Comparison of ENCODE assay signal across 9 mouse cellular contexts in the genomic region with DNA sequence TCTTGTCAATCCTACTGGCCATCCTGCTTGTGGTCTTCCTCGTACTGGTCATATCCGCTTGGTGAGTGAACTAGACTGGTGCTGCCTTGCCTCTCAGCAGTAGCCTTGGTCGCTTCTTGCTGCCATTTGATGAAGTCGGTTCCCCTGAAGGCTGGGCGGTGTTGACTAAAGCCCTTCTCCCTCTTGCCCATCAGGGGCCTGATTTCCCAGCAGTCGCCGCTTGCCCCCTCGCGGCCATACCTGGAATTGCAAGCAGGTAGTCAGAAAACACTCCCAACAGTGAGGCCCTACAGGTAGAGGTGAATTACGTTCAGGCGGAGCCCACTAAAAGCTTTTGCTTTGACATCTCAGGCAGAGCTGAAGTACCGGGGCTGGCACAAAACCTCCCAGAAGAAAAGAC. TPM values are rescaled to one million over a fixed set of nuclear protein-coding genes. Genes with fewer than 3 reads are reported as not detected.
A peak's percentile ranks its signal among the peaks of the same experiment; 100 is the strongest.
DNase-seq lines count a peak whose midpoint lies in the region; ATAC-seq and TF ChIP-seq lines count a peak whose summit lies in the region.
"Had no signal": no experiment of that assay in that cellular context is flagged by ENCODE, and none has a peak within 500 bp of the region (broad histone marks: within the 10 kb centered on the region; RNA-seq: fewer than 3 reads in every experiment).

No protein-coding gene starts in this region.

- TF ChIP-seq CTCF in kidney, adult 2 months (conservative IDR thresholded peaks at IDR 0.05; ENCODE audit: insufficient read depth, insufficient read length, low read depth, low read length), result peak; percentile 86
- TF ChIP-seq CTCF in testis, adult 2 months (IDR thresholded peaks at IDR 0.05; ENCODE audit: control insufficient read depth, insufficient read depth, insufficient replicate concordance, low read depth, low read length), result peak; percentile 94

- DNase-seq in hindbrain, embryonic 10.5 days (ENCODE audit: low spot score), result peak; percentile 82
- peak; percentile 27 for DNase-seq in c-Kit-negative CD71-positive TER-119-positive erythroid progenitor cells, embryonic 14.5 days (ENCODE audit: low read depth, low spot score)
- DNase-seq in frontal cortex, postnatal 36 days (ENCODE audit: low spot score in 2 of 2), result peak; percentile 63 to 66
- peak; percentile 81 for DNase-seq in kidney, adult 2 months
- DNase-seq in limb, embryonic 11.5 days (ENCODE audit: low spot score), result peak; percentile 90
- DNase-seq in neural tube, embryonic 11.5 days (ENCODE audit: low spot score), result peak; percentile 83

- 14% methylated on average over 12 of the region's 12 CpGs for WGBS in hindbrain, embryonic 10.5 days
- 9% methylated on average over 12 of the region's 12 CpGs for WGBS in hindbrain, embryonic 13.5 days
- WGBS in kidney, adult 2 months, result 10% methylated on average over 12 of the region's 12 CpGs
- WGBS in limb, embryonic 11.5 days, result 19% methylated on average over 12 of the region's 12 CpGs
- 16% methylated on average over 12 of the region's 12 CpGs for WGBS in neural tube, embryonic 11.5 days

- no peak overlapping the region for H3K27ac ChIP-seq in hindbrain, embryonic 10.5 days
- H3K27ac ChIP-seq in hindbrain, embryonic 13.5 days, result no peak overlapping the region
- H3K27ac ChIP-seq in kidney, adult 2 months (ENCODE audit: insufficient read depth, low read depth, low read length), result no peak overlapping the region
- no peak overlapping the region for H3K27ac ChIP-seq in limb, embryonic 11.5 days (replicated peaks; ENCODE audit: low read depth, low read length)
- H3K27ac ChIP-seq in neural tube, embryonic 11.5 days (ENCODE audit: low read depth, low read length), result no peak overlapping the region
- H3K27ac ChIP-seq in testis, adult 2 months (ENCODE audit: control insufficient read depth, insufficient read depth, low read depth, low read length), result no peak overlapping the region
- H3K27ac ChIP-seq: neural tube, embryonic 12.5 days had no signal

- no peaks in the 10 kb centered on the region for H3K9me3 ChIP-seq in hindbrain, embryonic 10.5 days
- H3K9me3 ChIP-seq in hindbrain, embryonic 13.5 days, result 0 out of 2 replicates have a peak, but pooled peaks cover 3% of the 10 kb centered on the region
- H3K9me3 ChIP-seq in limb, embryonic 11.5 days (ENCODE audit: control insufficient read depth, low read length), result no peaks in the 10 kb centered on the region
- H3K9me3 ChIP-seq in neural tube, embryonic 11.5 days (ENCODE audit: control insufficient read depth, low read length), result no peaks in the 10 kb centered on the region
- H3K9me3 ChIP-seq: neural tube, embryonic 12.5 days had no signal

- H3K36me3 ChIP-seq in hindbrain, embryonic 10.5 days, result no peaks in the 10 kb centered on the region
- no peaks in the 10 kb centered on the region for H3K36me3 ChIP-seq in hindbrain, embryonic 13.5 days
- no peaks in the 10 kb centered on the region for H3K36me3 ChIP-seq in kidney, adult 2 months (ENCODE audit: control insufficient read depth, insufficient read depth, low read length)
- no peaks in the 10 kb centered on the region for H3K36me3 ChIP-seq in limb, embryonic 11.5 days (ENCODE audit: control insufficient read depth, insufficient read depth, low read length)
- H3K36me3 ChIP-seq in neural tube, embryonic 11.5 days (ENCODE audit: control insufficient read depth, insufficient read depth, low read length), result no peaks in the 10 kb centered on the region
- no peaks in the 10 kb centered on the region for H3K36me3 ChIP-seq in testis, adult 2 months (ENCODE audit: control insufficient read depth, insufficient read depth, low read length)
- H3K36me3 ChIP-seq: neural tube, embryonic 12.5 days had no signal

- ATAC-seq in hindbrain, embryonic 13.5 days (ENCODE audit: low FRiP score), result no peak
- no peak for ATAC-seq in limb, embryonic 11.5 days (ENCODE audit: insufficient number of reproducible peaks, low FRiP score, low TSS enrichment, low read depth)
- ATAC-seq in neural tube, embryonic 11.5 days (ENCODE audit: insufficient read depth, low FRiP score, low TSS enrichment), result no peak

- H3K4me2 ChIP-seq in hindbrain, embryonic 13.5 days, result no peak overlapping the region
- H3K4me2 ChIP-seq in limb, embryonic 11.5 days (ENCODE audit: low read depth, severe bottlenecking), result no peak overlapping the region
- no peak overlapping the region for H3K4me2 ChIP-seq in neural tube, embryonic 11.5 days (ENCODE audit: low read depth)
- H3K4me2 ChIP-seq: neural tube, embryonic 12.5 days had no signal

- H3K4me1 ChIP-seq in hindbrain, embryonic 10.5 days (replicated peaks), result peaks cover 19% of the 10 kb centered on the region
- H3K4me1 ChIP-seq in hindbrain, embryonic 13.5 days (replicated peaks), result 0 out of 2 replicates have a peak, but pooled peaks cover 4% of the 10 kb centered on the region
- H3K4me1 ChIP-seq in kidney, adult 2 months (ENCODE audit: control insufficient read depth, insufficient read depth, low read length), result no peaks in the 10 kb centered on the region
- H3K4me1 ChIP-seq in limb, embryonic 11.5 days (ENCODE audit: control insufficient read depth, insufficient read depth, low read length), result no peaks in the 10 kb centered on the region
- H3K4me1 ChIP-seq in neural tube, embryonic 11.5 days (ENCODE audit: control insufficient read depth, insufficient read depth, low read length), result peaks cover 3% of the 10 kb centered on the region; the same call in 1 of the 2 replicates
- peaks cover 6% of the 10 kb centered on the region for H3K4me1 ChIP-seq in testis, adult 2 months (ENCODE audit: control insufficient read depth, insufficient read depth, low read length)

- H3K27me3 ChIP-seq in hindbrain, embryonic 10.5 days (ENCODE audit: insufficient read depth, poor library complexity, severe bottlenecking), result peaks cover 20% of the 10 kb centered on the region
- H3K27me3 ChIP-seq in hindbrain, embryonic 13.5 days, result 0 out of 2 replicates have a peak, but pooled peaks cover 3% of the 10 kb centered on the region
- H3K27me3 ChIP-seq in kidney, adult 2 months (replicated peaks; ENCODE audit: control insufficient read depth, insufficient read depth, low read length), result no peaks in the 10 kb centered on the region
- H3K27me3 ChIP-seq in limb, embryonic 11.5 days (ENCODE audit: control insufficient read depth, insufficient read depth, low read length), result no peaks in the 10 kb centered on the region
- no peaks in the 10 kb centered on the region for H3K27me3 ChIP-seq in neural tube, embryonic 11.5 days (ENCODE audit: control insufficient read depth, insufficient read depth, low read length)
- no peaks in the 10 kb centered on the region for H3K27me3 ChIP-seq in testis, adult 2 months (ENCODE audit: control insufficient read depth, insufficient read depth, low read length)
- H3K27me3 ChIP-seq: neural tube, embryonic 12.5 days had no signal

- no peak overlapping the region for H3K9ac ChIP-seq in hindbrain, embryonic 13.5 days
- no peak overlapping the region for H3K9ac ChIP-seq in limb, embryonic 11.5 days (ENCODE audit: low read length)
- no peak overlapping the region for H3K9ac ChIP-seq in neural tube, embryonic 11.5 days (ENCODE audit: low read length)
- H3K9ac ChIP-seq: neural tube, embryonic 12.5 days had no signal

- no peak overlapping the region for H3K4me3 ChIP-seq in hindbrain, embryonic 10.5 days
- no peak overlapping the region for H3K4me3 ChIP-seq in hindbrain, embryonic 13.5 days
- H3K4me3 ChIP-seq in kidney, adult 2 months (ENCODE audit: insufficient read depth, low read depth, low read length), result no peak overlapping the region
- no peak overlapping the region for H3K4me3 ChIP-seq in limb, embryonic 11.5 days (ENCODE audit: low read depth, low read length)
- H3K4me3 ChIP-seq in neural tube, embryonic 11.5 days (ENCODE audit: low read depth, low read length), result no peak overlapping the region
- H3K4me3 ChIP-seq in testis, adult 2 months (ENCODE audit: control insufficient read depth, low read depth, low read length), result no peak overlapping the region
- H3K4me3 ChIP-seq: neural tube, embryonic 12.5 days had no signal

- no peak for TF ChIP-seq POLR2A in kidney, adult 2 months (IDR thresholded peaks at IDR 0.05; ENCODE audit: low read depth, low read length)
- TF ChIP-seq POLR2A in testis, adult 2 months (IDR thresholded peaks at IDR 0.05; ENCODE audit: control insufficient read depth, low read depth, low read length), result no peak

RNA-seq across cellular contexts. Expression of a gene that starts 7.3 kb away (rescaled TPM):
- 1.1 and 1.8 TPM in 2 replicates for polyA plus RNA-seq in hindbrain, embryonic 10.5 days (2016; fragmentation: Nextera tagmentation; extraction: Ambion mirVana)
- polyA plus RNA-seq in hindbrain, embryonic 13.5 days (2015; fragmentation: Nextera tagmentation; extraction: Ambion mirVana), result not detected in 2 replicates
- polyA plus RNA-seq in kidney, adult 2 months (2012; rRNA removed), result 0.52 and 0.96 TPM in 2 replicates
- polyA plus RNA-seq in limb, embryonic 11.5 days (2014; fragmentation: Nextera tagmentation; extraction: Ambion mirVana), result 4.0 TPM in 2 replicates
- 3.1 and 4.4 TPM in 2 replicates for polyA plus RNA-seq in neural tube, embryonic 11.5 days (2014; fragmentation: Nextera tagmentation; extraction: Ambion mirVana)
- 88.3 and 108 TPM in 2 replicates for polyA plus RNA-seq in testis, adult 2 months (2012; rRNA removed)

RNA-seq across cellular contexts. Expression of a gene that starts 22.1 kb away (rescaled TPM):
- polyA plus RNA-seq in hindbrain, embryonic 10.5 days (2016; fragmentation: Nextera tagmentation; extraction: Ambion mirVana), result 4.8 and 5.5 TPM in 2 replicates
- polyA plus RNA-seq in hindbrain, embryonic 13.5 days (2015; fragmentation: Nextera tagmentation; extraction: Ambion mirVana), result 16.2 and 17.3 TPM in 2 replicates
- polyA plus RNA-seq in kidney, adult 2 months (2012; rRNA removed), result 7.6 and 9.1 TPM in 2 replicates
- 3.3 and 4.4 TPM in 2 replicates for polyA plus RNA-seq in limb, embryonic 11.5 days (2014; fragmentation: Nextera tagmentation; extraction: Ambion mirVana)
- 4.7 and 4.9 TPM in 2 replicates for polyA plus RNA-seq in neural tube, embryonic 11.5 days (2014; fragmentation: Nextera tagmentation; extraction: Ambion mirVana)
- 1.5 and 1.7 TPM in 2 replicates for polyA plus RNA-seq in testis, adult 2 months (2012; rRNA removed)

RNA-seq across cellular contexts. Expression of a gene that starts 23.3 kb away (rescaled TPM):
- polyA plus RNA-seq in hindbrain, embryonic 10.5 days (2016; fragmentation: Nextera tagmentation; extraction: Ambion mirVana), result 0.09 and 0.26 TPM in 2 replicates
- polyA plus RNA-seq in hindbrain, embryonic 13.5 days (2015; fragmentation: Nextera tagmentation; extraction: Ambion mirVana), result 0.04 and 0.09 TPM in 2 replicates
- 7.7 and 8.1 TPM in 2 replicates for polyA plus RNA-seq in kidney, adult 2 months (2012; rRNA removed)
- 0.18 and 0.67 TPM in 2 replicates for polyA plus RNA-seq in limb, embryonic 11.5 days (2014; fragmentation: Nextera tagmentation; extraction: Ambion mirVana)
- 0.31 and 0.47 TPM in 2 replicates for polyA plus RNA-seq in neural tube, embryonic 11.5 days (2014; fragmentation: Nextera tagmentation; extraction: Ambion mirVana)
- polyA plus RNA-seq in testis, adult 2 months (2012; rRNA removed), result 0.84 and 0.88 TPM in 2 replicates

RNA-seq across cellular contexts. Expression of a gene that starts 54.9 kb away (rescaled TPM):
- polyA plus RNA-seq in hindbrain, embryonic 10.5 days (2016; fragmentation: Nextera tagmentation; extraction: Ambion mirVana), result 288 and 292 TPM in 2 replicates
- polyA plus RNA-seq in hindbrain, embryonic 13.5 days (2015; fragmentation: Nextera tagmentation; extraction: Ambion mirVana), result 231 and 236 TPM in 2 replicates
- 88.9 and 103 TPM in 2 replicates for polyA plus RNA-seq in kidney, adult 2 months (2012; rRNA removed)
- 274 and 281 TPM in 2 replicates for polyA plus RNA-seq in limb, embryonic 11.5 days (2014; fragmentation: Nextera tagmentation; extraction: Ambion mirVana)
- 236 and 251 TPM in 2 replicates for polyA plus RNA-seq in neural tube, embryonic 11.5 days (2014; fragmentation: Nextera tagmentation; extraction: Ambion mirVana)
- 31.4 and 35.3 TPM in 2 replicates for polyA plus RNA-seq in testis, adult 2 months (2012; rRNA removed)

Comparison
In these comparisons a context has a peak if more than half of its experiments do, and no peak if none do; other contexts are left out.
1. DNase-seq: peak in every context shown above with its lines; median percentile 90 in limb, embryonic 11.5 days; 83 in neural tube, embryonic 11.5 days; 82 in hindbrain, embryonic 10.5 days; 81 in kidney, adult 2 months; 64 in frontal cortex, postnatal 36 days; 27 in c-Kit-negative CD71-positive TER-119-positive erythroid progenitor cells, embryonic 14.5 days.
2. RNA of a gene that starts 7.3 kb away (polyA plus RNA-seq): 88.3 to 108 TPM in testis, adult 2 months; 4.0 TPM in limb, embryonic 11.5 days, 3.1 to 4.4 TPM in neural tube, embryonic 11.5 days, 1.1 to 1.8 TPM in hindbrain, embryonic 10.5 days, 0.52 to 0.96 TPM in kidney, adult 2 months and not detected in hindbrain, embryonic 13.5 days; every median in the first group is over 10 times any median in the second.